In the genomic region with DNA sequence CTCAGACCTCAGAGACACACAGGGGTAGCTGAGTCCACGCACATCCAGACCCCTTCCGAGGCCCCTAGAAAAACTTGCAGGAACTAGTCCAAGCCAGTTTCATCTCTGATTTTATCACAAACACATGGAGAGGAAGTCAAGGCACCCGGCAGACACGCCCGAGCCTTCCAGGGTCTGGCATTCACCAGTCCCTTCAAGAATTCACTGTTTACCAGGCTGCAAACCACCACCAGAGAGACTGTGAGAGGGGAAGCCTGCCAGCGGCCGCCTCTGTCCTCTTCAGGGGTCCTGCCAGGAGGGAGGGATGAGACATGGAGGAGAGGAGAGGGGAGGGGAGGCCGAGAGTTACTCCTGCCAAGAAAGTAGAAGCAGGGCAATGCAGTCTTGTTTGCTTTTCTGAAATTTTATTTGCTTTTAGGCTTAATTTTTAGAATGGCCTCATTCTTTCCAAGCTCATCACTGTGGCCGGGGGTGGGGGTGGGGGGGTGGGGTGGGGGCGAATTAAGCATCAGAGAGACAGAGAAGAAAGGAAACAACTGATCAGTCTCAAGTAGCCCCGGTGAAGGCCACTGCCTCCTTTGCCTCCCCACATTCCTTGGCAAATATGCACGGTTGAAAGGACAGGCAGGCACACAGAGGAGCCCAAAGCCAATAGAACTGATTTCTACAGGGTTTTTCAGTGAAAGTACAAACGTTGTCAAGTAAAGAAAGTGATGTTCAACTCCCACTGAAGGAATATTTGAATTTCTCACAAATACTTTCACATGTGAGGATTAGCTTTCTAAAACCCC, we compare ENCODE assay signal across 9 mouse cellular contexts. TPM values are rescaled to one million over a fixed set of nuclear protein-coding genes. Genes with fewer than 3 reads are reported as not detected.
DNase-seq lines count a peak whose midpoint lies in the region; ATAC-seq and TF ChIP-seq lines count a peak whose summit lies in the region.
"Had no signal": no experiment of that assay in that cellular context is flagged by ENCODE, and none has a peak within 500 bp of the region (broad histone marks: within the 10 kb centered on the region; RNA-seq: fewer than 3 reads in every experiment).

No protein-coding gene starts in this region.

- no peaks in the 10 kb centered on the region for H3K9me3 ChIP-seq in forebrain, embryonic 15.5 days
- H3K9me3 ChIP-seq in intestine, embryonic 14.5 days (ENCODE audit: control insufficient read depth, low read length) = no peaks in the 10 kb centered on the region
- H3K9me3 ChIP-seq in stomach, embryonic 16.5 days (replicated peaks; ENCODE audit: control insufficient read depth, low read length) = no peaks in the 10 kb centered on the region

- no peak overlapping the region for H3K9ac ChIP-seq in forebrain, embryonic 15.5 days (replicated peaks)
- no peak overlapping the region for H3K9ac ChIP-seq in intestine, embryonic 14.5 days (ENCODE audit: low read length)
- peak overlapping the region; percentile 54 for H3K9ac ChIP-seq in stomach, embryonic 16.5 days (ENCODE audit: low read length)

- peak; percentile 45 for DNase-seq in gastrocnemius, adult 2 months
- DNase-seq in gastrocnemius, adult 18-20 months (ENCODE audit: low spot score) = no peak
- DNase-seq in MN1 (ENCODE audit: low spot score) = peak; percentile 13
- peak; percentile 79 for DNase-seq in intestine, embryonic 14.5 days (ENCODE audit: low spot score)
- peak; percentile 49 to 76 for DNase-seq in lung, postnatal 4 days
- DNase-seq in layer of hippocampus, adult 8-10 months (ENCODE audit: low spot score in 2 of 2) = no peak

- H3K27me3 ChIP-seq in forebrain, embryonic 15.5 days = no peaks in the 10 kb centered on the region
- H3K27me3 ChIP-seq in intestine, embryonic 14.5 days (replicated peaks; ENCODE audit: control insufficient read depth, insufficient read depth, low read length) = no peaks in the 10 kb centered on the region
- H3K27me3 ChIP-seq in stomach, embryonic 16.5 days (ENCODE audit: control insufficient read depth, insufficient read depth, low read length) = no peaks in the 10 kb centered on the region

- peak overlapping the region; percentile 72 for H3K27ac ChIP-seq in gastrocnemius, adult 2 months
- H3K27ac ChIP-seq in forebrain, embryonic 15.5 days (replicated peaks) = peak overlapping the region; percentile 57
- peak overlapping the region; percentile 61 for H3K27ac ChIP-seq in intestine, embryonic 14.5 days (ENCODE audit: low read depth)
- H3K27ac ChIP-seq in stomach, embryonic 16.5 days (ENCODE audit: low read length) = peak overlapping the region; percentile 93
- H3K27ac ChIP-seq: heart, adult 2 months had no signal

- H3K36me3 ChIP-seq in forebrain, embryonic 15.5 days = no peaks in the 10 kb centered on the region
- no peaks in the 10 kb centered on the region for H3K36me3 ChIP-seq in intestine, embryonic 14.5 days (ENCODE audit: control insufficient read depth, insufficient read depth, low read length)
- H3K36me3 ChIP-seq in stomach, embryonic 16.5 days (ENCODE audit: control insufficient read depth, insufficient read depth, low read length) = no peaks in the 10 kb centered on the region

- WGBS in forebrain, embryonic 15.5 days = 4% methylated on average over 13 of the region's 13 CpGs
- WGBS in intestine, embryonic 14.5 days = 4% methylated on average over 13 of the region's 13 CpGs
- 4% methylated on average over 13 of the region's 13 CpGs for WGBS in stomach, embryonic 16.5 days

- H3K4me2 ChIP-seq in forebrain, embryonic 15.5 days (replicated peaks) = 0 out of 2 replicates have a peak overlapping the region, but pooled peaks have one; percentile 0
- H3K4me2 ChIP-seq in intestine, embryonic 14.5 days (ENCODE audit: low read length) = peak overlapping the region; percentile 18
- peak overlapping the region; percentile 35 for H3K4me2 ChIP-seq in stomach, embryonic 16.5 days (ENCODE audit: low read depth, low read length)

- H3K4me3 ChIP-seq in gastrocnemius, adult 2 months = peak overlapping the region; percentile 30
- H3K4me3 ChIP-seq in forebrain, embryonic 15.5 days = no peak overlapping the region
- no peak overlapping the region for H3K4me3 ChIP-seq in intestine, embryonic 14.5 days (ENCODE audit: low read depth, low read length)
- H3K4me3 ChIP-seq in stomach, embryonic 16.5 days (replicated peaks; ENCODE audit: low read length) = 0 out of 2 replicates have a peak overlapping the region, but pooled peaks have one; percentile 9
- H3K4me3 ChIP-seq: heart, adult 2 months had no signal

- peak; percentile 77 for ATAC-seq in forebrain, embryonic 15.5 days (replicated peaks)
- peak; percentile 72 for ATAC-seq in intestine, embryonic 14.5 days (replicated peaks; ENCODE audit: low FRiP score, low TSS enrichment, low read depth)
- ATAC-seq in stomach, embryonic 16.5 days (ENCODE audit: insufficient read depth, low FRiP score) = peak; percentile 66; the same call in 1 of the 2 replicates

- TF ChIP-seq CTCF in gastrocnemius, adult 2 months (IDR thresholded peaks at IDR 0.05) = no peak

- H3K4me1 ChIP-seq in forebrain, embryonic 15.5 days = peaks cover 8% of the 10 kb centered on the region
- peaks cover 18% of the 10 kb centered on the region for H3K4me1 ChIP-seq in intestine, embryonic 14.5 days (replicated peaks; ENCODE audit: control insufficient read depth, insufficient read depth, low read length)
- peaks cover 13% of the 10 kb centered on the region for H3K4me1 ChIP-seq in stomach, embryonic 16.5 days (ENCODE audit: control insufficient read depth, insufficient read depth, low read length)

- intact Hi-C loops in gastrocnemius, adult 2 months (cut with DNase I) = no loop called here

RNA-seq across cellular contexts. Expression of gene Cnn3, which starts 43.1 kb away (rescaled TPM):
- 10 to 100 TPM; 16.5 to 28.2 TPM for total RNA-seq in gastrocnemius, adult 2 months (2021)
- total RNA-seq in gastrocnemius, adult 18-20 months (2021) = 10 to 100 TPM; 15.2 to 21.6 TPM
- polyA plus RNA-seq in forebrain, embryonic 15.5 days (2015; fragmentation: Nextera tagmentation; extraction: Ambion mirVana) = 645 and 663 TPM in 2 replicates
- 567 and 699 TPM in 2 replicates for polyA plus RNA-seq in intestine, embryonic 14.5 days (2014; fragmentation: Nextera tagmentation; extraction: Ambion mirVana)
- polyA plus RNA-seq in stomach, embryonic 16.5 days (2015; fragmentation: Nextera tagmentation; extraction: Ambion mirVana) = 525 and 535 TPM in 2 replicates
- total RNA-seq in layer of hippocampus, adult 8-10 months (2022) = 100 to 1,000 TPM in 2 of 4 experiments, 10 to 100 TPM in 2; 93.0 to 179 (median 135) TPM

Comparison
In these comparisons a context has a peak if more than half of its experiments do, and no peak if none do; other contexts are left out.
1. DNase-seq: peak in gastrocnemius, adult 2 months (single experiment), MN1 (single experiment), intestine, embryonic 14.5 days (single experiment) and lung, postnatal 4 days (2 of 2); none in gastrocnemius, adult 18-20 months (single experiment) and layer of hippocampus, adult 8-10 months (0 of 2).
2. H3K4me3 ChIP-seq: peak in gastrocnemius, adult 2 months (single experiment) and stomach, embryonic 16.5 days (single experiment); none in forebrain, embryonic 15.5 days (single experiment) and intestine, embryonic 14.5 days (single experiment).
3. Peak in every context shown above with its lines, with median percentiles within 50 percentile points of each other: H3K27ac ChIP-seq, ATAC-seq and H3K4me2 ChIP-seq.